Mouse (Mus musculus) mesoderm, embryonic 11.5 days (tissue): ENCODE measurements around the gene Prph2.
A peak's percentile ranks its signal among the peaks of the same experiment; 100 is the strongest.

Source experiments
- DNase-seq: peaks from one replicate; pipeline ENCODE4 v3.0.0-alpha.2; 2012; ENCODE audit warnings: low read depth, low spot score

The Prph2 gene

GRCm38 (mm10) chr17:46890843-46891594, 19.2 kb upstream of the Prph2 start:
- no peak for DNase-seq

- DNase-seq: no peak
These were observed 14.8 kb upstream of the Prph2 start for GRCm38 (mm10) chr17:46895426-46895825.

GRCm38 (mm10) chr17:46897221-46897950, 12.9 kb upstream of the Prph2 start:
- DNase-seq: peak; percentile 66

- DNase-seq: no peak
These were observed 9.3 kb upstream of the Prph2 start for GRCm38 (mm10) chr17:46900941-46901340.

- DNase-seq: peak; percentile 87
These were observed 6.3 kb upstream of the Prph2 start for GRCm38 (mm10) chr17:46903876-46904490.

GRCm38 (mm10) chr17:46912331-46912730, 2.1 kb downstream of the Prph2 start:
- no peak for DNase-seq

- DNase-seq: no peak
These were observed 4.9 kb downstream of the Prph2 start for GRCm38 (mm10) chr17:46915129-46915528.

GRCm38 (mm10) chr17:46918951-46919350, 8.7 kb downstream of the Prph2 start:
- peak; percentile 28 for DNase-seq

GRCm38 (mm10) chr17:46920855-46921254, 10.6 kb downstream of the Prph2 start:
- peak; percentile 56 for DNase-seq

GRCm38 (mm10) chr17:46926192-46926591, 15.9 kb downstream of the Prph2 start:
- DNase-seq: no peak

GRCm38 (mm10) chr17:46926941-46927340, 16.7 kb downstream of the Prph2 start:
- DNase-seq: no peak

- no peak for DNase-seq
These were observed 17.5 kb downstream of the Prph2 start for GRCm38 (mm10) chr17:46927781-46928180.

- no peak for DNase-seq
These were observed 19.0 kb downstream of the Prph2 start for GRCm38 (mm10) chr17:46929277-46929676.

GRCm38 (mm10) chr17:46929897-46930296, 19.6 kb downstream of the Prph2 start:
- no peak for DNase-seq

GRCm38 (mm10) chr17:46932961-46933360, 22.7 kb downstream of the Prph2 start:
- no peak for DNase-seq

- peak; percentile 60 for DNase-seq
These were observed 23.5 kb downstream of the Prph2 start for GRCm38 (mm10) chr17:46933557-46934348.

GRCm38 (mm10) chr17:46940461-46940860, 30.2 kb downstream of the Prph2 start:
- no peak for DNase-seq

- no peak for DNase-seq
These were observed 32.2 kb downstream of the Prph2 start for GRCm38 (mm10) chr17:46942421-46942820.

- no peak for DNase-seq
These were observed 36.0 kb downstream of the Prph2 start for GRCm38 (mm10) chr17:46946276-46946675.

GRCm38 (mm10) chr17:46958045-46958444, 47.8 kb downstream of the Prph2 start:
- no peak for DNase-seq

GRCm38 (mm10) chr17:46960216-46960615, 50.0 kb downstream of the Prph2 start:
- no peak for DNase-seq

GRCm38 (mm10) chr17:46962153-46962552, 51.9 kb downstream of the Prph2 start:
- DNase-seq: no peak
